Mouse (Mus musculus) neural tube, embryonic 11.5 days (tissue): ENCODE results near the gene Tmem203. TPM values are rescaled to one million over a fixed set of nuclear protein-coding genes. Genes with fewer than 3 reads are reported as not detected.

ENCODE experiments used
- ATAC-seq: fragments of 200-750 bp; cut with Nextera tagmentation; 2 replicates; pipeline ENCODE4 v1.8.0; 2017; ENCODE audit warnings: moderate number of reproducible peaks, mild to moderate bottlenecking, moderate TSS enrichment, moderate library complexity; ENCODE audit not compliant: insufficient read depth, low FRiP score, low TSS enrichment
- DNase-seq: peaks from one replicate; pipeline ENCODE4 v3.0.0-alpha.2; 2015; ENCODE audit warnings: low spot score
- H3K27ac ChIP-seq: fragments of 300-500 bp; sonication (generic); 2 replicates; pipeline ENCODE4 v1.5.1; 2014; ENCODE audit warnings: low read depth, mild to moderate bottlenecking, low read length
- H3K27me3 ChIP-seq: fragments of 300-500 bp; sonication (generic); 2 replicates; pipeline ENCODE4 v1.6.1; 2014; ENCODE audit warnings: mild to moderate bottlenecking, low read length, mixed read lengths; ENCODE audit not compliant: control insufficient read depth, insufficient read depth
- H3K36me3 ChIP-seq: fragments of 300-500 bp; sonication (generic); 2 replicates; pipeline ENCODE4 v1.6.1; 2014; ENCODE audit warnings: mild to moderate bottlenecking, low read length, moderate library complexity, mixed read lengths; ENCODE audit not compliant: control insufficient read depth, insufficient read depth
- H3K4me1 ChIP-seq: fragments of 300-500 bp; sonication (generic); 2 replicates; pipeline ENCODE4 v1.6.1; 2014; ENCODE audit warnings: low read length, mixed read lengths; ENCODE audit not compliant: control insufficient read depth, insufficient read depth
- H3K4me2 ChIP-seq: fragments of 300-500 bp; sonication (generic); 2 replicates; pipeline ENCODE4 v1.6.1; 2014; ENCODE audit warnings: low read depth, mild to moderate bottlenecking, moderate library complexity
- H3K4me3 ChIP-seq: fragments of 300-500 bp; sonication (generic); 2 replicates; pipeline ENCODE4 v1.5.1; 2014; ENCODE audit warnings: low read depth, low read length
- H3K9ac ChIP-seq: fragments of 300-500 bp; sonication (generic); 2 replicates; pipeline ENCODE4 v1.6.1; 2014; ENCODE audit warnings: mild to moderate bottlenecking, low read length
- H3K9me3 ChIP-seq: fragments of 300-500 bp; sonication (generic); 2 replicates; pipeline ENCODE4 v1.6.1; 2016; ENCODE audit warnings: low read length; ENCODE audit not compliant: control insufficient read depth
- WGBS: fragments of 180-500 bp; shearing (Covaris S2); extraction: QIAGEN DNeasy Blood & Tissue Kit; methylation state at CpG from one replicate; pipeline ENCODE4 v1.1.7; 2014; 5-methylcytosine and 5-hydroxymethylcytosine counted together
- polyA plus RNA-seq: library from polyadenylated mRNA; unstranded; fragments of >200 nt; fragmentation: Nextera tagmentation; extraction: Ambion mirVana; gene quantifications from 2 replicates; pipeline ENCODE4 v1.2.1, GENCODE M21; 2014

Tmem203 gene
- polyA plus RNA-seq, 1 experiment from 2014 or later: 11.4 TPM

DNA sequence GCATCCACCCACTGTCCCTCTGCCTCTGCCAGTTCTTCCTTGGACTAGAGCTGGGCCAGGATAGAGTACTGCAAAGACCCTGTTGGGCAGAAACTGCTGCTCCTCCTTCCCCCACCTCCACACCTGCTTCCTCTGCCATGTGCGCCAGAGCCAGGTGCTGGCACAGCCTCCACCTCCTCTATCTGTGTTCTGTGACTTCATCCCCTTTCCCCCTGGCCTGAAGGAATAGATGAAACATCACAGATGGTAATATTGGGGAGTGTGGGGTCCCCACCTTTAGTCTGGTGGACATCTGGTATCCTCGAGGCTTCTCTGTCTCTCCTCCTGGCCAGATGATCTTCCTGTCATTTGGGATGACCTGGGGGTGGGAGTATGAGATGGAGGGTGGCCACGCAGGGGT lies 48.2 kb downstream of the Tmem203 start:
- WGBS: 67% methylated on average over 3 of the region's 3 CpGs
- Histone ChIP-seq H3K36me3 (no peaks in the 10 kb centered on the region), H3K4me3 (no peak overlapping the region), H3K9ac (no peak overlapping the region), H3K27ac (no peak overlapping the region), H3K27me3 (peaks cover 28% of the 10 kb centered on the region; the same call in 1 of the 2 replicates), H3K9me3 (no peaks in the 10 kb centered on the region), H3K4me2 (no peak overlapping the region), H3K4me1 (no peaks in the 10 kb centered on the region; the same call in 1 of the 2 replicates)
- DNase-seq (no peak), ATAC-seq (no peak)

DNA sequence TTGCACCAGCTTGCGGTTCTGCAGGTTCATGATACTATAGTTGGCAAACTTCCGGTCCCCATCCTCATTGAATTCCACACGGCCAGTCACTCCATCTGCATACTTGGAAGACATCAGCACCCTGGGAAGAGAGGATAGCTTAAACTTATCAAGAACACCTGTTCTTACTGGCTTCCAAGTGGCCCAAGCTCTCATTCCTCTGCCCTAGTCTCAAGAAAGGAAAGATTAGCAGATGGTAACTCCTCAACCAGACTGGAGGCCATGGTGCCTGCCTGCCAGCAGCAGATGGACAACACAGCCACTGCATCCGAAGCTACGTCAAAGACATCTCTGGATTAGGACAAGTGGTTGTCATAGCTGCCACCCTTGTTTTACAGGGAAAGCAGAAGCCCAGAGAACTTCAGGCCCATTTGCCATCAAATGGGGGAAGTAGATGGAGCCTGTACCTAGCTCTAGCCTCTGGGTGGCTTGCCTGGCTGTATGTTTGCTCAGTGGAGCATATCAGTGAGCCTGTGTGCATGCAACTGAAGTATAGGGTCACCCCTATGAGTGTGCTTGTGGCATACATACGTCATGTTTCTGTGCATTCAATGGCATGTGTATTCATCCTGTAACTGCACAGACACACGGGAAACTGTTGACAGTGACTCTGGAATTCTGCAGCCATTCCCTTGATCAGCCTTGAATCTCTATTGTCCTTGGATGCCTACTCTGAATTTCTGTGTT lies 48.9 kb downstream of the Tmem203 start:
- ATAC-seq: no peak

DNA sequence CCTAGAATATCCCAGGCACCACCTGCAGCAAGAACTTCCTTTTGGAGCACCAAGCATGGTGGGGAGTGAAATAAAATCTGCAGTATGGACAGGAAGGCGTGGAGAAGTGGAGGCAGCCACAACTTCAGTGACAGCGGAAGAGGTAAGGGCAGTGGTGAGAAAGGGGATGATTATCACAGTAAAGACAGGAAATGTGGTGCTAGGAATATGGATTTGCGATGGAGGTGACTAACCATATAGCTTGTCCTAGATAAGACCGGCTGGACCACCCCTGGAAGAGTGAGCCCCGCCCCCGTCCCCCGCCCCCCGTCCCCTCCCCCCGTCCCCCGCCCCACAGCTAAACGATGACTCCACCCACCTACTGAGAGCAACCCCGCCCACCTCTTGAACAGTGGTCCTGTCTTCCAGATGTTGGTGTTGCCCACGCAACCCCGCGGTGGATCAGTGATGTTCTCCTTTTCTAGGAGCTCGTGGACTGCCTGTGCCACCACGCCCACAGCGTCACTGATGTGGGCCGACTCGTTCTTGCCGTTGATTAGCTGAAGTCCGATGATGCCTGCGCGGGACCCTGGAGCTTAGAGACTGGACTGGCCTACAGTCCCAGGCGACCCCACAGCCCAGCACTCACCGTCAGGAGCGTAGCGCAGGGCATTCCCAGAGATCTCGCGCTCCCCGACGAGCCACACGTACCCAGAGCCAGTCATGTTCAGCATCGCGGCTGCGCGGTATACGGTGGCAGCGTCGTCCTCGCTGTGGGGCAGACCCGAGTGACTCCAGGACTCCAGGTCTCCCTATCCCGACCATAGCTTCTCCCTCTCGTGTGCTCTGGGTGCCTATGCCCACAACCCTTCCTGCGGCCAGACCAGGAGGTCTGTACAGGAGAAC lies 49.7 kb downstream of the Tmem203 start:
- 3% methylated on average over 37 of the region's 45 CpGs for WGBS
- H3K27me3 ChIP-seq: peaks cover 37% of the 10 kb centered on the region

More for the DNA sequence above, 48.9 kb downstream of the Tmem203 start:
- 71% methylated on average over 7 of the region's 7 CpGs for WGBS
- no peak overlapping the region for H3K27ac ChIP-seq
- no peaks in the 10 kb centered on the region for H3K9me3 ChIP-seq
- peak overlapping the region; percentile 42; the same call in 1 of the 2 replicates for H3K4me3 ChIP-seq
- H3K36me3 ChIP-seq: no peaks in the 10 kb centered on the region
- no peak overlapping the region for H3K9ac ChIP-seq
- no peaks in the 10 kb centered on the region; the same call in 1 of the 2 replicates for H3K4me1 ChIP-seq
- H3K4me2 ChIP-seq: peak overlapping the region; percentile 78; the same call in 1 of the 2 replicates
- H3K27me3 ChIP-seq: peaks cover 32% of the 10 kb centered on the region
- DNase-seq: peak; percentile 5

More for the DNA sequence above, 49.7 kb downstream of the Tmem203 start:
- peak overlapping the region; percentile 35 for H3K9ac ChIP-seq
- ATAC-seq (peak; percentile 76), DNase-seq (peak; percentile 76)
- peak overlapping the region; percentile 78 for H3K4me2 ChIP-seq
- H3K36me3 ChIP-seq: no peaks in the 10 kb centered on the region
- H3K4me3 ChIP-seq: peak overlapping the region; percentile 42
- no peak overlapping the region for H3K27ac ChIP-seq
- no peaks in the 10 kb centered on the region; the same call in 1 of the 2 replicates for H3K4me1 ChIP-seq
- no peaks in the 10 kb centered on the region for H3K9me3 ChIP-seq

Other genes starting within 250 kb of the Tmem203 start
- 52.6 and 56.1 TPM in 2 replicates for gene Nsmf, start 201.1 kb upstream of the Tmem203 start, polyA plus RNA-seq
- gene Entpd8, start 175.1 kb upstream of the Tmem203 start, polyA plus RNA-seq: not detected in 2 replicates
- gene Noxa1, start 160.3 kb upstream of the Tmem203 start, polyA plus RNA-seq: 0.29 TPM in 1 of 2 replicates, not detected in the other
- 53.7 and 57.8 TPM in 2 replicates for gene Nrarp, start 74.7 kb upstream of the Tmem203 start, polyA plus RNA-seq
- 1.6 and 1.9 TPM in 2 replicates for gene Tor4a, start 58.6 kb upstream of the Tmem203 start, polyA plus RNA-seq
- 94.8 and 99.8 TPM in 2 replicates for gene Nelfb, start 44.0 kb upstream of the Tmem203 start, polyA plus RNA-seq
- gene Stpg3, start 40.8 kb upstream of the Tmem203 start, polyA plus RNA-seq: not detected in 2 replicates
- not detected in 2 replicates for gene Fam166a, start 36.7 kb upstream of the Tmem203 start, polyA plus RNA-seq
- gene Tubb4b, start 30.7 kb upstream of the Tmem203 start, polyA plus RNA-seq: 515 and 528 TPM in 2 replicates
- not detected in 2 replicates for gene Slc34a3, start 21.1 kb upstream of the Tmem203 start, polyA plus RNA-seq
- gene Rnf224, start 18.7 kb upstream of the Tmem203 start, polyA plus RNA-seq: not detected in 2 replicates
- 29.9 and 34.0 TPM in 2 replicates for gene Rnf208, start 13.2 kb upstream of the Tmem203 start, polyA plus RNA-seq
- gene Cysrt1, start 13.0 kb upstream of the Tmem203 start, polyA plus RNA-seq: not detected in 2 replicates
- gene AL732309.1, start 8.6 kb upstream of the Tmem203 start, polyA plus RNA-seq: 5.1 and 6.6 TPM in 2 replicates
- 4.0 and 5.3 TPM in 2 replicates for gene Tprn, start 7.2 kb downstream of the Tmem203 start, polyA plus RNA-seq
- gene Ssna1, start 17.0 kb downstream of the Tmem203 start, polyA plus RNA-seq: 217 and 227 TPM in 2 replicates
- 120 and 128 TPM in 2 replicates for gene Anapc2, start 17.0 kb downstream of the Tmem203 start, polyA plus RNA-seq
- not detected in 2 replicates for gene Tmem210, start 32.7 kb downstream of the Tmem203 start, polyA plus RNA-seq
- gene Lrrc26, start 34.5 kb downstream of the Tmem203 start, polyA plus RNA-seq: not detected in 2 replicates
- 2.5 and 3.7 TPM in 2 replicates for gene Grin1, start 63.7 kb downstream of the Tmem203 start, polyA plus RNA-seq
- 65.8 and 87.4 TPM in 2 replicates for gene Man1b1, start 76.9 kb downstream of the Tmem203 start, polyA plus RNA-seq
- 16.2 and 20.6 TPM in 2 replicates for gene Dpp7, start 100.9 kb downstream of the Tmem203 start, polyA plus RNA-seq
- gene Uap1l1, start 110.2 kb downstream of the Tmem203 start, polyA plus RNA-seq: 5.1 and 7.0 TPM in 2 replicates
- gene Sapcd2, start 116.9 kb downstream of the Tmem203 start, polyA plus RNA-seq: 49.2 and 53.7 TPM in 2 replicates
- 0.12 TPM in 1 of 2 replicates, not detected in the other for gene Entpd2, start 140.4 kb downstream of the Tmem203 start, polyA plus RNA-seq
- 133 TPM in 2 replicates for gene Npdc1, start 143.9 kb downstream of the Tmem203 start, polyA plus RNA-seq
- 0.11 TPM in 1 of 2 replicates, not detected in the other for gene Fut7, start 167.8 kb downstream of the Tmem203 start, polyA plus RNA-seq
- 5.0 and 5.6 TPM in 2 replicates for gene Abca2, start 173.3 kb downstream of the Tmem203 start, polyA plus RNA-seq
- gene Clic3, start 201.4 kb downstream of the Tmem203 start, polyA plus RNA-seq: 0.72 and 0.89 TPM in 2 replicates
- gene Paxx, start 205.7 kb downstream of the Tmem203 start, polyA plus RNA-seq: 22.0 and 26.3 TPM in 2 replicates
- gene Ptgds, start 214.6 kb downstream of the Tmem203 start, polyA plus RNA-seq: 0.43 TPM in 1 of 2 replicates, not detected in the other
- not detected in 2 replicates for gene Lcn12, start 238.5 kb downstream of the Tmem203 start, polyA plus RNA-seq
- 82.4 and 88.3 TPM in 2 replicates for gene Fbxw5, start 245.3 kb downstream of the Tmem203 start, polyA plus RNA-seq
- gene C8g, start 246.3 kb downstream of the Tmem203 start, polyA plus RNA-seq: 4.4 and 5.1 TPM in 2 replicates